Mouse (Mus musculus) heart, adult 9 months (tissue): ENCODE measurements at regions not wholly inside any gene's neighbourhood (a gene's known extent, or its start where the extent isn't known, plus 50 kb on each side); places are given as distances from the start of the nearest gene placed in this dataset.

Experiments used
- DNase-seq, 2 experiments: peaks; one replicate each; pipeline ENCODE4 v3.0.0; 2022; ENCODE audit warnings: low spot score in 2 of 2

DNA sequence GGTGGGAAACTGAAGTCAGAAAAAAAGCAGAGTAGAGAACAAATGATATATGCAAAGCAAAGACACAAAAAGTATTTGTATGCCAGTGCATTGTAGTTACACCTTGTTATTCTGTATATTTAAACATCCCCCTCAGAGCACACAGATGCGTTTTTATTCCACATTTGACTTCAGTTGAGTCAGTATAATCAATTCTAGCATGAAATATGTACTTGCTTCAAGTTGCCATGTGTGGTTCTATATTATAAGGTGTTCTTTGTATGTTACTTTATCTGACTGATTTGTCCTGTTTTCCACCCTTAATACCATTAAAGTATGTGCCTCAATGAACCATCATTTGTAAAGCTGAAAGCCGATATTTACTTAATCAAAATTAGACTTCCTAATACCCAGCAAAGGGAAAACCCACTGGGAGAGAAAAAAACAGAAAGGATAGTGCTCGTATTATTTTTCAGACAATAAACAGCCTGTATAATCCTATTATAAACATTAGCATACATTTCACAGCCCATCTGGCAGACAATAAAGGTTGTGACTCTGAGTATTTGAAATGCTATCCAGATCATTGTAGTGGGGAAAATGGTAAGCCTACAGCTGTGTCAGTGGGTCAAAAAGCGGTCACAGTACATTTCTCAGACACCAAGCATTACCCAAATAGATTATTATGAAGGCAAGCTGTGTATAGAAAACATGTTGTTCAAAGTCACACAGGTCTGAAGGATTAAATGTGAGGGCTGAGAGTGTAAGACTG, 189.1 kb upstream of the Bmp2 start:
- DNase-seq, result no peak

DNA sequence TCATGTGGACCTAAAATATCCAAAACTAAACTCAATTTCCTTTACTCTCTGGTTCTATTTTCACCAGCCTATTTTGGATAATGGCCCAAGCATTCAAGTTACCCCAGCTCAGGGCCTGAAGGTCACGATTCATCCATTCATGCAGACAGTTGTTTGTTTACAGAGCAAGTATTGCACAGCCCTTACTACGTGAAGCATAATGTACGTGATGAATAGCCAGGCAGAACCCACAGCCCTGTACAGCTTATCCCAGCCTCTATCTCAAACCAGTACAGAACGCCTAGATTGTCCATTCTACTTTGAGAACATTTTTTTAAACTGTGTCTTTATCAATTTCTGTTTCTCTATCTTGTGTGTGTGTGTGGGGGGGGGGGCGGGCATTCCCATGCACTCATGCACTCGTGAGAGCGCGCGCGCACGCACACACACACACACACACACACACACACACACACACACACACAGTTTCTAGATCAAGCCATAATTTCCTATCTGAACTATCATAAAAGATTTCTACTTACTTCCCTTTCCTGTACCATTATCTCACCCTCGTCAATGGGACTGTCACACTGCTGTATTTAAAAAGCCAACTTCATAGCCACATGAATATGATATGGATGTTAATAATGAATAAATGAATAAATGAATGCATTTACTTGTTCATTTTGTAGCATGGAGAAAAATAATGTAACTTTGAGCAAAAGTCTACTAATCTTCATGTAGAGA, 180.3 kb upstream of the Bmp2 start:
- DNase-seq, result no peak

GRCm38 (mm10) chr2:133373543-133373942, 178.4 kb upstream of the Bmp2 start:
- DNase-seq, result no peak

GRCm38 (mm10) chr2:133381054-133381453, 170.9 kb upstream of the Bmp2 start:
- peak; percentile 2 to 10 for DNase-seq

DNA sequence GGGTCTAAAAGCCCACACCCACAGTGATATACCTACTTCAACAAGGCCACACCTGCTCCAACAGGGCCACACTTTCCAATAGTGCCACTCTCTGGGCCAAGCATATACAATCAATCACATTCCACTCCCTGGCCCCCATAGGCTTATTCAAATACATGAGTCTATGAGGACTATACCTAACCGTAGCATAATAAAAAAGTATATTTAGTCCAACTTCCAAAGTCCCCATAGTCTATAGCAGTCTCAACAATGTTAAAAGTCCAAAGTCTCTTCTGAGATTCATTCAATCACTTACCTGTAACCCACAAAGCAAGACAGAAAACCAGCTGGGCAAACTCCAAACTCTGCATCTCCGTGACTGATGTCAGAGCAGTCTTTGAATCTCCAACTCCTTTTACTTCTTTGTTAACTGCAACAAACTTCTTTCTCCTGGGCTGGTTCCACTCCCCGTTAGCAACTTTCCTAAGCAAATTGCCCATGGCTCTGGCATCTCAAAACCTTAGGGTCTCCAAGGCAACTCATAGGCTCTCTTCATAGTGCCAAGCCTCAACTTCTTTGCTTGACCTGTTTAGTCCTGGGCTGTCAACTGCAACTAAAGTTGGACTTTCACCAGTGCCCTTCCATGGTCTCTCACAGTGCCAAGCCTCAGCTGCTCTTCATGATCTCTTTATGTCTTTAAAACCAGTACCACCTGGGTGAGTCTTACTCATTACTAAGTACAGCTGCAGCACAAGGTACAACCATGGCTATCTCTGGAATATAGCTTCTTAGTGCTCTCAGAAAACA, 168.6 kb upstream of the Bmp2 start:
- DNase-seq, result no peak

DNA sequence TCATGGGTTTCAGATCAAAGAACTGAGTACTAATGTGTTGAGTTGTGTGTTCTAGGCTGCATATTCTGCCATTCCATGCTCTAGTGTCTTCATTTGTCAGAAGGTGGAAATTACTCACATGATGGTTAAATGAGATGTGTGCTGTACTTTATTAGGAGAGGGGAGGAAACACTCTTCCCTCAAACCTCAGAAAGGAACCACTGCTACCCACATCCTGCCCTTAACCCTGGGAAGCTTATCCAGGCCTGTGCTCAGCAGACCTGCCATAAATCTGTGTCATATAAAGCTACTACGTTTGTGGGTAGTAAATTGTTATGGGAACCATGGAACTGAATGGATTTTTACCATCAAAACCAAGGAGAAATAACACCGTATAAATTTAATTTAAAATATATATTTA, 166.7 kb upstream of the Bmp2 start:
- no peak for DNase-seq

- no peak for DNase-seq
Observed at GRCm38 (mm10) chr2:133387349-133387748, 164.6 kb upstream of the Bmp2 start.

GRCm38 (mm10) chr2:133392298-133392697, 159.7 kb upstream of the Bmp2 start:
- no peak for DNase-seq

DNA sequence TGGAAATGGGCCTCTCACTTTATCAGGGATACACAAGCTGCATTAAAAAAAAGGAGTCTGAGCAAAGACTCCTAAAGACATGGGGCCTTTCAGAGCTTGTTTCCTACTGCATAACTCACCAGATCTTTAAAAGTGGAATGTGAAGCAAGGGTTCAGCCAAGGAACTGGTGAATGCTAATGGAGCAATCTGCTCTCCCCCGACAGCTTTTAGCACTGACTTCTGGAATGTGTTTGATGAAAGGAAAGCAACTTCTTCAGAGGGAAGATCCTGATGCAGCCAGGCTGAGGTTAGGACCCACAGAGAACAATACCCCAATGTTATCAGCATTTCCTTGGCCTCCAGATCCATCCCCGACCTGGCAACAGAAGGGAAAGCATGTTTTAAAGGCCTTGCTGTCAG, 154.4 kb upstream of the Bmp2 start:
- DNase-seq, result no peak

DNA sequence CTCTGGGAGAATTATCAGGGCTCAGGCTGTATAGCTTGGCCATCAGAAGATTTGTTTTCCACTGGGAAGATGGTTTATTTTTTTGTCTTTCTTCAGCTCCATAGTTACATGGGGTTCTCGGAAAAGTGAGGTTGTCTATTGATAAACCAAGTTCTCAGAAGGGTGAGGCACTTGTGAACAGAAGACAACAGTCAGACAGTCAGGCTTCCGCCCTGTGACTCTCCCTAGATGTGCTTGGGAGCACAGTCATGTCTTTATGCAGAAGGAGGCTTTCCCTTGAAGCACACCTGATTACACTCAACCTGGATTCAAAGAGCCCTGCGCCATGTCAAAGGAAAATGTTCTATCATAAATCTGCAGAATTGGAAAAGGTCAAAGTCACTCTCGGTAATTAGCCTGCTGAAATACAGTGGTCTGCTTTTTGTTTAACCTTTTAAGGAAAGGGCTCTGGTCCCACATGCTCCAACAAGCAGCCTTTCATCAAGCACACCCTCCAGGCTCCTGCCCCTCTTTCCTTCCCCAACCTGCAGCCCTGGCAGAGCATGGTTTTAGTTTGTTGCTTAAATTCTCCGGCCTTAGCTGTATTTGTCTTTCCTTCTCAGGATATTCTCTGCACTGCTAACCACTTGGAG, 152.8 kb upstream of the Bmp2 start:
- no peak for DNase-seq

DNA sequence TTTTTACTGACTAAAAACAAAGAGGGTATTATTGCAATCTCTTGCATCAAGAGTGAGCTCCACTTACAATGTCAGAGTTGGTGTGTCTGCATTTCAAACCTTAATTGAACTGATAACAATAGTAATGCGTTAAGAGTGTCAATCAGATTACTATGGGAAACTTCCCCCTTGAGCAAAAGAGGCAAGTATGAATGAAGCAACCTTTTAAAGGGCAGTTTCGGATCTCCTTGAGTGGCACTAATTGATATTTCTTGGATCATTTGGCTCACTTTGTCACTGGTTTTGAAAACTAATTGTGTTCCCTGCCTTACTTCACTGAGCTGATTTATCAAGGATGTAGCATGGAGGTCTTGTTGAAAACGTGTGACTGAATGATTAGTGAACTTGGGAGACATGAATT, 151.0 kb upstream of the Bmp2 start:
- no peak for DNase-seq

DNA sequence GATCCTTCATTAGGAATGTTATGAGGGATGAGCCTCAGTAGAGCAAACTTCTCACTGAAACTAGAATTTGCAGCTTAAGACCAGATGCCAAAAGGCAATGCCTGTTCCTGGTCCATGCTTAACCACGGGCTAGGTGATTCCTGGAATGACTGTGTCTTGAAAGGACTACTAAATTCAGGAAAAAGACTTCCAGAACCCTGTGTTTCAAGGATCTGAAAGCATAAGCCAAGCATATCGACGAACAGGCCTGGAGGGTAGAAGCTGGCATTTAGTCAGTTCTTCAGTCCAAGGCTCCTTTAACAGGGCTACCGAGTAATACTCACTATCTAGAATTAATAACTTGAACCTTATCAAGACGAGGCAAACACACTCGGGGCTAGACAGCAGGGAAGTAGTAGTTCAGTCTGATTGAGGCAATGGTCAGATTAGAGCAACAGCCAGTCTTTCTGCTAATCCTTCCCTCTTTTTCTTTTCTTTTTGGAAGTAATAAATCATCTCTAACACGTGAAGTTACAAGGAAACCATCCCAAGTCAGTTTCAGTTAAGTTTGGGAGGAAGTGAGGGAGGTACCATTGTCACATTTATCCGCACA, 134.9 kb upstream of the Bmp2 start:
- no peak for DNase-seq

- no peak for DNase-seq
Observed at GRCm38 (mm10) chr2:133419686-133420303, 132.2 kb upstream of the Bmp2 start.

GRCm38 (mm10) chr2:133425538-133425937, 126.4 kb upstream of the Bmp2 start:
- no peak for DNase-seq

DNA sequence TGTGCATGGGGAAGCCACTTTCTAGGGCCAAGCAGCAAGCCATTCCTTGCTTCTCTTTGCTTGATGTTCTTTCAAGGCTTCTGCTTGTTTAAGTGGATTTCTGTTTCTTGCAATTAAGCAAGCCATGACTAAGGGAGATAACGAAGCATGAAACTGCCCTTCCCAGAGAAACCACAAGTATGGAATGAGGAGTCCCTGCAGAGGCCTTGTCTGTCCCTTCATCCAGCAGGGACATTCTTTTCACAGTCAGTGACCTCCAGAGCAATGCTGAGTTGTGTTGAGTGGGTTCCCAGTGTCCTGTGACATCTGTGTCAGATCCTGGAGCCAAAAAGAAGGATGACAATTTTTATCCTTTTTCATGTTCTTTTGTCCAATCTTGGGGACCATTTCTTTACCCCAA, 124.9 kb upstream of the Bmp2 start:
- peak; percentile 15 to 30 for DNase-seq

DNA sequence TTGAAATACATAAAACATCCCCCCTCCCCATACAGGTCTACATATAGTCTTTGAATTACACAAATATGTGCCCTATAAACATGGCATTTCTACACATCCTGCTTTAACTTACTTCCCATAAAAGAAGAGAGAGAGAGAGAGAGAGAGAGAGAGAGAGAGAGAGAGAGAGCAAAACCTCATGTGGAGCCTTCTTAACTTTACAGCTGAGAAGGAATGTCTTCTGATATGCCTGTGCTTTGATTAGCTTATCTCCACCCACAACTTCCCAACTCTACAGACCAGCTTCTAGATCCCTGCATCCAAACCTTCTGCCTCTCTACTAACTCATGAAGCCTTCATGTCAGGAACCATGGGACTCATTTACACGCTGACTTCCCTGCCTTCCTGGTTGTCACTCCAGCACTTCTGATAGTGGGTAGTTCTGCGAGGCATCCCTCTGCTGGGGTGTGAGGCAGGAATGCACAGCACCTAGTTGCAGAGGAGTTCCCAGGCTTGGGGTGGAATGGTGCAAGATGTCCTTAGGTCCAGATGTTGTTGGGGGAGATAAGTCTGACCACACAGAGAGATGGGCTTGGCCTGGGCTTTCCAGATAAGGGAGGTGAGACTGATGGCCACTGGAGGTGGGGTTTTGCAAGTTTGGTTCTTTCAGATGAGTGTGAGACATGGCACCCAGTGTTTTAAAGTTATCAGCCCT, 122.4 kb upstream of the Bmp2 start:
- DNase-seq, result no peak

DNA sequence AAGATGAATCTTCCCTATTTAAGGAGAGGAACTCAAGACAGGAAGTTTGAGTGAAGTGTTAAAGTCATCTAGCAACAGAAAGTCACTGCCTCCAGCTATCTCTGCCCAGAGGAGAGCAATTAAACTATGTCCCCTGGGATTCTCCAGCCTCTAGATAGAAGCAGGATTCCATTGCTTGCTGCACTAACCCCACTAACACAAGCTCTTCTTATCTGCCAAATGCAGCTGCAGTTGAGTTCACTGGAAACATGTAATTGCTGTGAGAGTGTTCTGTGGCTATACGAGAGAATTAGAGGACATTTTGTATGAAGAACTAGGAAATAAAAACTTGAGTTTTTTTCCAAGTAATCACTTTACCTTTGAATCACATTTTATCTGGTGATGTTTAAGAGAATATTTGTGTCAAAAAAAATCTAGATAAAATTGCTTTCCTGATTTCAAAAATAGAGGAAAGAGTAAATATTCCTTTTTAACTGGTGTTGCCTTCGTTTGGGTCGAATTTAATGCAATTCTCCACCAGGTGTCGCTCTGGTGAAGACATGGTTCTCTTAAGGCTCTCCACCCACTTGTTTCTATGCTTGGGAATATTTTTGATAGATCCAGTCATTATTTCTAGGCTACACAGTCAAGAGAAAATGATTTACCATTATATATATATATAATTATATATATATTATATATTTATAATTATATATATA, 121.1 kb upstream of the Bmp2 start:
- peak; percentile 6 to 49 for DNase-seq

DNA sequence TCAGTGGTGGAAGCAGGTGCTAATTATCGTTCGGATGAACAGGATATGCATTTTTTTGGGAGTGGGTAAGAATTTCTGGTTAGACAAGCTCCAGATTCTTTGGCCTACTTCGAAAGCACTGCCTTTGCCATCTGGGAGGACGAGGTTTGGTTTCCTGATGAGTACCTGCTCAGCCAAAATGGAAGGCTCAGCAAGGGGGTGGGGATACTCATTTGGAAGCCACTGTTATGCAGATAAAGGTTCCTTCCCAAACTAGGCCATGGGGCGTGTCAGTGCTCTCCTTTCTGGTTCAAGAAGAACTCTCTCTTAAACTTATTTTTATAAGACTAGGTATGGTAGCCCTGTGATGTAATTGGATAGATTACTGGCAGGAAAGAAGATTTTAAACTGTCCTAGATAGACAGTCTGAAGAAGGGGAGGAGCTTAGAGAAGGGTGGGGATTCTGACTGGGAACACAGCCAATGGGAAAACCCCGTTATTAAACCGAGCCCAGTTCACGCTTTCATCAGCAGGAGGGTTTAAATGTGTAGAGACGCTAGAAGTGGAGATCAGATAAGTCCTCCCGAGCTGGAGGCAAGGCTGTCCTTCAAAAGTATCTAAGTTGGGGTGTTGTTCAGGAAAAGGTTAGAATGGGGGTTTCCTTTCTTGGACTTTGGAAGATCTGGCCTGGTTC, 119.7 kb upstream of the Bmp2 start:
- DNase-seq, result no peak
